Comparison of ENCODE assay signal across 20 mouse cellular contexts in the genomic region with DNA sequence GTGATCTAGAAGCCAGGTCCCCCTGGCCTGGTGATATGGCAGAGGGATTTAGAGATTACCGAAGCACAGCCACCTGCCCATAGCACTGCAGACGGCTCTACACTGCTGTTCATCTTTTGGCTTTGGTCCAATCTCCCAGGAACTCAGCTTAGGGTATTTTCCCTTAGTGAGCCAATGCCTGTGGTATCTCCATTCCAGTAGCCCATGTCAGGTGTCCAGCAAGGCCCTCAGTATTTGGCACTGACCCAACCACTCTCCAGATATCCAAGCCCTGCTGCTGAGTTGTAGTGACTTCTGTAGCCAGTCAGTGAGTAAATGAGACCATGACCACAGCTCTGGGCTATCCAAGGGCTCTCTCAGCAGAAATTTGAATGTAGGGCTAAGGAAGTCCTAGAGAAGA.
DNase-seq lines count a peak whose midpoint lies in the region; ATAC-seq lines count a peak whose summit lies in the region.
"Had no signal": no experiment of that assay in that cellular context is flagged by ENCODE, and none has a peak within 500 bp of the region (broad histone marks: within the 10 kb centered on the region; RNA-seq: fewer than 3 reads in every experiment).

No protein-coding gene starts in this region.

- no peaks in the 10 kb centered on the region for H3K36me3 ChIP-seq in heart, embryonic 15.5 days
- H3K36me3 ChIP-seq in midbrain, embryonic 14.5 days (ENCODE audit: control insufficient read depth, insufficient read depth, low read length): no peaks in the 10 kb centered on the region
- no peaks in the 10 kb centered on the region for H3K36me3 ChIP-seq in midbrain, embryonic 13.5 days
- H3K36me3 ChIP-seq: forebrain, embryonic 15.5 days; G1E; midbrain, embryonic 10.5 days; stomach, embryonic 15.5 days had no signal

- H3K27ac ChIP-seq in heart, embryonic 15.5 days: no peak overlapping the region
- no peak overlapping the region for H3K27ac ChIP-seq in midbrain, embryonic 14.5 days (replicated peaks; ENCODE audit: low read depth, low read length)
- H3K27ac ChIP-seq in midbrain, embryonic 13.5 days: no peak overlapping the region
- H3K27ac ChIP-seq: forebrain, embryonic 15.5 days; midbrain, embryonic 10.5 days; stomach, embryonic 15.5 days had no signal

- WGBS in heart, embryonic 15.5 days: 33% methylated on average over 2 of the region's 2 CpGs
- 50% methylated on average over 2 of the region's 2 CpGs for WGBS in midbrain, embryonic 14.5 days
- 59% methylated on average over 2 of the region's 2 CpGs for WGBS in midbrain, embryonic 13.5 days

- peaks cover 12% of the 10 kb centered on the region for H3K27me3 ChIP-seq in heart, embryonic 15.5 days
- H3K27me3 ChIP-seq in midbrain, embryonic 14.5 days (ENCODE audit: control insufficient read depth, insufficient read depth, low read length): peaks cover 36% of the 10 kb centered on the region
- peaks cover 80% of the 10 kb centered on the region for H3K27me3 ChIP-seq in midbrain, embryonic 13.5 days
- H3K27me3 ChIP-seq: forebrain, embryonic 15.5 days; stomach, embryonic 15.5 days had no signal

- DNase-seq in cerebellum, postnatal 10 days: peak; percentile 42 to 58
- no peak for DNase-seq in cerebellum, adult 8-10 months
- no peak for DNase-seq in heart, adult 9 months (ENCODE audit: low spot score in 2 of 2)
- peak; percentile 33 for DNase-seq in midbrain, embryonic 14.5 days
- DNase-seq in heart, postnatal 4 days: peak; percentile 62
- DNase-seq in ovary, postnatal 36 days (ENCODE audit: low spot score): no peak
- DNase-seq: kidney, adult 18-20 months; kidney, postnatal 14 days; layer of hippocampus, adult 9-11 months; lung, postnatal 4 days; right cerebral cortex, postnatal 14 days had no signal

- no peak overlapping the region for H3K4me3 ChIP-seq in heart, embryonic 15.5 days
- H3K4me3 ChIP-seq in midbrain, embryonic 14.5 days (replicated peaks; ENCODE audit: low read depth, low read length): no peak overlapping the region
- no peak overlapping the region for H3K4me3 ChIP-seq in midbrain, embryonic 13.5 days (replicated peaks)
- H3K4me3 ChIP-seq: erythroblast, embryonic 14.5 days; forebrain, embryonic 15.5 days; midbrain, embryonic 10.5 days; myocyte; stomach, embryonic 15.5 days had no signal

- H3K4me2 ChIP-seq in heart, embryonic 15.5 days: no peak overlapping the region
- H3K4me2 ChIP-seq in midbrain, embryonic 14.5 days (ENCODE audit: low read length): no peak overlapping the region
- H3K4me2 ChIP-seq in midbrain, embryonic 13.5 days (replicated peaks): no peak overlapping the region
- H3K4me2 ChIP-seq: forebrain, embryonic 15.5 days; stomach, embryonic 15.5 days had no signal

- H3K9ac ChIP-seq in heart, embryonic 15.5 days: no peak overlapping the region
- H3K9ac ChIP-seq in midbrain, embryonic 14.5 days (replicated peaks; ENCODE audit: low read length): no peak overlapping the region
- no peak overlapping the region for H3K9ac ChIP-seq in midbrain, embryonic 13.5 days (replicated peaks)
- H3K9ac ChIP-seq: forebrain, embryonic 15.5 days; stomach, embryonic 15.5 days had no signal

- H3K4me1 ChIP-seq in heart, embryonic 15.5 days (replicated peaks): no peaks in the 10 kb centered on the region; the same call in 1 of the 2 replicates
- peaks cover 7% of the 10 kb centered on the region for H3K4me1 ChIP-seq in midbrain, embryonic 14.5 days (ENCODE audit: control insufficient read depth, insufficient read depth, low read length)
- peaks cover 25% of the 10 kb centered on the region for H3K4me1 ChIP-seq in midbrain, embryonic 13.5 days (replicated peaks)
- H3K4me1 ChIP-seq: forebrain, embryonic 15.5 days; stomach, embryonic 15.5 days had no signal

- no peaks in the 10 kb centered on the region for H3K9me3 ChIP-seq in heart, embryonic 15.5 days (replicated peaks)
- no peaks in the 10 kb centered on the region for H3K9me3 ChIP-seq in midbrain, embryonic 14.5 days (ENCODE audit: control insufficient read depth, low read length)
- no peaks in the 10 kb centered on the region for H3K9me3 ChIP-seq in midbrain, embryonic 13.5 days
- H3K9me3 ChIP-seq: forebrain, embryonic 15.5 days; midbrain, embryonic 10.5 days; stomach, embryonic 15.5 days had no signal

- peak; percentile 82 for ATAC-seq in heart, embryonic 15.5 days (replicated peaks; ENCODE audit: insufficient number of reproducible peaks, insufficient read depth, low FRiP score, low read depth)
- ATAC-seq in midbrain, embryonic 14.5 days (ENCODE audit: low FRiP score, low TSS enrichment): no peak
- no peak for ATAC-seq in midbrain, embryonic 13.5 days
- ATAC-seq: CD4-positive, CD25-positive, alpha-beta regulatory T cell, adult 4 months; forebrain, embryonic 15.5 days had no signal

Comparison
In these comparisons a context has a peak if more than half of its experiments do, and no peak if none do; other contexts are left out.
1. DNase-seq: peak in cerebellum, postnatal 10 days (2 of 2), midbrain, embryonic 14.5 days (single experiment) and heart, postnatal 4 days (single experiment); none in cerebellum, adult 8-10 months (single experiment), heart, adult 9 months (0 of 2) and ovary, postnatal 36 days (single experiment).